Mouse (Mus musculus): Measurements from ENCODE around the gene Eef1g. TPM values are rescaled to one million over a fixed set of nuclear protein-coding genes. Genes with fewer than 3 reads are reported as not detected.

The Eef1g gene
- 358 and 366 TPM in 2 replicates for polyA plus RNA-seq (2016; fragmentation: Nextera tagmentation; extraction: Ambion mirVana)

DNA sequence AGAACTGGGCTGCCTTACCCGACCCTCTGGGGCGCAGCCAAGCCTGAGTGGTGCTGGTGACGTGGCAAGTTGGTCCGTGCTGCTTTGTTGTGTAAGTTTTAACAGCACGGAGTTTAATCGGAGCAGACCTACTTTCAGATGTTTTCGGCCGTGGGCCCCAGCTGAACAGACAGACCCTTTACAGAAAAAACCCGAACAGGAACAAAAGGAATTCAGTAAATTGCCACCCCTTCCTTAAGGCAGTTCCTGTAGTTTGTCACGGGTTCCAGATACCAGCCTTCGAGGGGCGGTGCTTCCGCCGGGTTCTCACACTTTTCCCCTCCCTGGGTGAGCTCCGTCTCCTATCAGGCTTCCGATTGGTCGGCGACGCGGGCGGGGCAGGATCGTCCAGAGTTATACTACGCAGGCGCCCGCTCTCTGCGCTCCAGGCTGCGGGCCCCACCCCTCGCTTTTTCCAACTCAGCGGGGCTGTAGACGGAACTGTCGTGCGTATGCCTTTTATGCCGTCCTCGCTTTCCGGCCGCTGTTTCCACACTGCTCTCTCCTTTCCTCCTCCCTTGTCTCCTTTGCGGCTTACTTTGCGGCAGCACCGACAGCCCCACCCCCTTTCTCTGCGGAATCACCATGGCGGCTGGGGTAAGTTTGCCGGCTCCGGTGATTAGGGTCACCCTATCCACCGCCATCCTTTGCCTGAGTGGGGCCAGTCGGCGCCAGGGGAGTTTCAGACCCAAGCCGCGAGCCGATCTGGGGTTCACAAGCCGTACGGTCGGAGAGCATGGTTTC is at the start of gene Eef1g:
Gene Eef1g, plus strand, starts transcription at position 452 of the 783 bp plus-strand sequence.
- H3K27me3 ChIP-seq (replicated peaks): no peaks in the 10 kb centered on the region
- peaks cover 80% of the 10 kb centered on the region for H3K36me3 ChIP-seq
- peak within 1 kb of the TSS; percentile 90 for H3K9ac ChIP-seq
- peak within 1 kb of the TSS; percentile 86 for H3K27ac ChIP-seq
- peak; percentile 99 for ATAC-seq
- no peaks in the 10 kb centered on the region for H3K9me3 ChIP-seq (replicated peaks)
- peak within 1 kb of the TSS; percentile 80 for H3K4me3 ChIP-seq
- WGBS (ENCODE audit: insufficient replicate concordance): 1% methylated on average over 52 of the region's 52 CpGs
- H3K4me2 ChIP-seq: peak within 1 kb of the TSS; percentile 89
- peaks cover 47% of the 10 kb centered on the region for H3K4me1 ChIP-seq

DNA sequence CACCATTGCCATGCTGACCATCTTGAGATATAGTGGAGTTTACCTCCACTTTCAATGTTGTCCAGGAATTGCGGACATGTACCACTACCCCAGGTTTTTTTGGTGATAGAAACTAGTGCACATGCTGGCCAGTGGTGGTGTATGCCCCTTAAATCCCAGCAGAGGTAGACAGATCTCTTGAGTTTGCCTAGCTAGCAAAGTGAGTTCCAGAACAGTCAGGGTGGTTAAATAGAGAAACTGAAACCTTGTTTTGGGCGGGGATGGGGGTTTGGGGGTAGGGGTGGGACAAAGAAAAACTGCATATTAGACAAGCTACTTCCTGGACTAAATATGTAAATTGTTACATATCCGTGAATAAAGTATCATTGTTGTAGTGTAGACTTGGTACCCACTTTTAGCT is 47.8 kb upstream of the Eef1g start:
- Histone ChIP-seq H3K4me1 (peaks cover 46% of the 10 kb centered on the region), H3K27me3 (replicated peaks) (no peaks in the 10 kb centered on the region), H3K4me3 (no peak overlapping the region), H3K9ac (no peak overlapping the region), H3K4me2 (no peak overlapping the region), H3K9me3 (replicated peaks) (no peaks in the 10 kb centered on the region), H3K36me3 (peaks cover 51% of the 10 kb centered on the region), H3K27ac (peak overlapping the region; percentile 95; the same call in 1 of the 2 replicates)
- WGBS (ENCODE audit: insufficient replicate concordance): 73% methylated on average over 3 of the region's 3 CpGs
- ATAC-seq: no peak

DNA sequence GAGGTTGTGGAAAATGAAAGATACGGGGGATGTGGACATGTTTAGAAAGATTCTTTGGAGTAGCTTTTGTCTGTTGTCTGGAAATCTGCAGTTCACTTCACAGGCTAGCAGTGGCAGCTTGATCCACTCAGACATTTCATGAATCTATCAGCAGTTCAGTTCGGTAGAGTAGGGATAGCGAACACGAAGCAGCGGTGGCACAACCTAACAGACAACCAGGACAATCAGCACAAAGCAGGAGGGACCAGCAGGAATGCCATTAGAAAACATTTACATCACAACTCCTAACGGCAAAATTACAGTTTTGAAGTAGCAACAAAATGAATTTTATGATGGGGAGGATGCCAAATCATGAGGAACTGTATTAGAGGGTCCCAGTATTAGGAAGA is 47.2 kb upstream of the Eef1g start:
- WGBS (ENCODE audit: insufficient replicate concordance): 64% methylated on average over 6 of the region's 6 CpGs
- H3K27ac ChIP-seq: peak overlapping the region; percentile 95
- H3K4me2 ChIP-seq: peak overlapping the region; percentile 87
- peaks cover 50% of the 10 kb centered on the region for H3K36me3 ChIP-seq
- H3K27me3 ChIP-seq (replicated peaks): no peaks in the 10 kb centered on the region
- H3K9me3 ChIP-seq (replicated peaks): no peaks in the 10 kb centered on the region
- H3K4me1 ChIP-seq: peaks cover 48% of the 10 kb centered on the region
- no peak for ATAC-seq
- H3K9ac ChIP-seq: peak overlapping the region; percentile 90
- peak overlapping the region; percentile 87 for H3K4me3 ChIP-seq

DNA sequence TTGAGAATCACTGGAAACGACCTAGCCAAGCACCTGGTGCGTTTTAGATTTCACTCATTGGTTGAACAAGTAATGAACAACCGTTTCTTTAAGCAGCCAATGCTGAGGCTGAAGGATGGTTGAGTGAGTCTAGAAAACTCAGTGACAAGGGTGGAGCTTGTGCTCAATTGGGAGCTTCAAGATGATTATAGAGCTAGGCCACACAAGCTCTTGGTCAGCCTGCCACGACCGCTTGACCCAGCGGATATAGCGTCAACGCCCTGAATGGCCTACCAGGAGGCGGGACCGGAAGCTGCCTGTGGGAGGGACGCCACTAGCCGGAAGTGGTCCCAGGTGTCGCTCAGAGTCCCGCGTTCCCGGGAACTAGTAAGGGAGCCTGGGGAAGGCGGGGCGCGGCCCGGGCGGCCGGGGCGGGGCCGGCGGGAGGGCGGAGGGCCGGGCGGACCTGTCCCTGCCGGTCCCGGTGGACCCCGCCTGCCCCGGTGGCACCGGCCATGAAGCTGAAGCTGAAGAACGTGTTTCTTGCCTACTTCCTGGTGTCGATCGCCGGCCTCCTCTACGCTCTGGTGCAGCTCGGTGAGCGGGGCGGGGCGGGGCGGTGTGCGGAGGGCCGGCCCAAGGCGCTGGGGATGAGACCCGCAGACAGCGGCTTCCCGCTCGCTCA is 46.6 kb upstream of the Eef1g start, which contains the start of gene B3gat3:
Gene B3gat3, plus strand, starts transcription at position 302 of the 664 bp plus-strand sequence.
- H3K27ac ChIP-seq: peak within 1 kb of the TSS; percentile 95
- H3K36me3 ChIP-seq: peaks cover 47% of the 10 kb centered on the region
- ATAC-seq: peak; percentile 95
- peaks cover 48% of the 10 kb centered on the region for H3K4me1 ChIP-seq
- 2% methylated on average over 49 of the region's 50 CpGs for WGBS (ENCODE audit: insufficient replicate concordance)
- H3K4me2 ChIP-seq: peak within 1 kb of the TSS; percentile 87
- no peaks in the 10 kb centered on the region for H3K9me3 ChIP-seq (replicated peaks)
- no peaks in the 10 kb centered on the region for H3K27me3 ChIP-seq (replicated peaks)
- peak within 1 kb of the TSS; percentile 90 for H3K9ac ChIP-seq
- H3K4me3 ChIP-seq: peak within 1 kb of the TSS; percentile 87

DNA sequence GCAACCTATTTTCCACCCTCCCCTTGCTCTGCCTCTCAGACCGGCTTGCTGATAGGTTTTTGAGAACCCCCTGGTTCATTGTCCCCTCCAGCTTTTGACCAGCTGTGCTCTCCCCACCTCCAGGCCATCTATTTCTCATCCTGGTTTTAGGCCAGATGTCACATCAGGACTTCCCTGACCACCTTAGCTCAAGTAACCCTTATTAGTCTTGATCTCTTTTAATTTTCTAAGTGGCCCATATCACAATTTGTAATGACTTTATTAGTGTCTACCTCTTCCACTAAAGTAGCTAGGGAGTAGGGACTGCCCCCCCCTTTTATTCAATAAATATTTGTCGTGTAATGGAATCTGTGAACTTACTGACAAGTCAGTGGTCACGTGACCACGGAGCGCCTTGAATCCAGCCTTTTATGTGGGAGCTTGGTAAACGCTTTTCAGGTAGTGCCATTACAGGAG is 46.0 kb upstream of the Eef1g start:
- Histone ChIP-seq H3K4me1 (peaks cover 49% of the 10 kb centered on the region), H3K4me3 (peak overlapping the region; percentile 87), H3K27me3 (replicated peaks) (no peaks in the 10 kb centered on the region), H3K9ac (peak overlapping the region; percentile 90), H3K9me3 (replicated peaks) (no peaks in the 10 kb centered on the region), H3K27ac (peak overlapping the region; percentile 95), H3K4me2 (peak overlapping the region; percentile 87), H3K36me3 (peaks cover 47% of the 10 kb centered on the region)
- no peak for ATAC-seq
- 2% methylated on average over 6 of the region's 6 CpGs for WGBS (ENCODE audit: insufficient replicate concordance)

DNA sequence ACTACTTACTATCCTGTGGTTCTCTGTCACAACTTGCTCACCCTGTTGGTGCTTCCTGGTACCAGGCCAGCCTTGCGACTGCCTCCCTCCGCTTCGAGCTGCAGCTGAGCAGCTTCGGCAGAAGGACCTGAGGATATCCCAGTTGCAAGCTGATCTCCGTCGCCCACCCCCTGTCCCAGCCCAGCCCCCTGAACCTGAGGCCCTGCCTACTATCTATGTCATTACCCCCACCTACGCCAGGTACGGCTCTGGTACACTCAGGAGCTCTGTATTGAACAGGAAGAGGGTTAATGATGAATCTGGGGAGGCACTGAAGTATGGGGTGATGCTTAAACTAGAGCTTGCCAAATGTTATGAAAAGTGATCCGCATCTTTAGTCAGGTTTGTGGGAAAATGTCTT is 45.1 kb upstream of the Eef1g start:
- Histone ChIP-seq H3K27ac (peak overlapping the region; percentile 95; the same call in 1 of the 2 replicates), H3K36me3 (peaks cover 47% of the 10 kb centered on the region), H3K27me3 (replicated peaks) (no peaks in the 10 kb centered on the region), H3K4me2 (peak overlapping the region; percentile 87), H3K4me3 (peak overlapping the region; percentile 87), H3K9ac (peak overlapping the region; percentile 90), H3K4me1 (peaks cover 58% of the 10 kb centered on the region), H3K9me3 (replicated peaks) (no peaks in the 10 kb centered on the region)
- ATAC-seq: no peak
- 72% methylated on average over 9 of the region's 9 CpGs for WGBS (ENCODE audit: insufficient replicate concordance)

DNA sequence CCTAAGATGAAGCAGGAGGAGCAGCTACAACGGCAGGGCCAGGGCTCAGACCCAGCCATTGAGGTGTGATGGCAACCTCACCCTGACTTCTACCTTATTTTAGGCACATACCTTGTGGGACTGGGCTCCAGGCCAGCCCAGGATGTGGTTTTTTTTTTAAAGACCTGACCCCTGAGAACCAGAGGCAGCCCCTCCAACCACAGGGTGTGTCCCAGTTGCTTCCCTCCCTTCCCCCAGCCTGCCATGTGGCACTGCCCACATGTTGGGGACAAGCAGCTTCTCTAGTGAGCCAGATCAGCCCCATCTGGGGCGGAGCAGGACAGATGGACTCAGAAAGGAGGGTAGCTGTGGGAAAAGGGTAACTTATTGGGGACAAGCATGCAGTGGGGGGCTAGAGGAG is 40.1 kb upstream of the Eef1g start:
- Histone ChIP-seq H3K9me3 (replicated peaks) (no peaks in the 10 kb centered on the region), H3K4me3 (no peak overlapping the region), H3K4me1 (peaks cover 75% of the 10 kb centered on the region), H3K36me3 (peaks cover 61% of the 10 kb centered on the region), H3K27me3 (replicated peaks) (no peaks in the 10 kb centered on the region), H3K4me2 (no peak overlapping the region), H3K9ac (peak overlapping the region; percentile 40; the same call in 1 of the 2 replicates), H3K27ac (peak overlapping the region; percentile 92; the same call in 1 of the 2 replicates)
- 63% methylated on average over 2 of the region's 2 CpGs for WGBS (ENCODE audit: insufficient replicate concordance)
- no peak for ATAC-seq

DNA sequence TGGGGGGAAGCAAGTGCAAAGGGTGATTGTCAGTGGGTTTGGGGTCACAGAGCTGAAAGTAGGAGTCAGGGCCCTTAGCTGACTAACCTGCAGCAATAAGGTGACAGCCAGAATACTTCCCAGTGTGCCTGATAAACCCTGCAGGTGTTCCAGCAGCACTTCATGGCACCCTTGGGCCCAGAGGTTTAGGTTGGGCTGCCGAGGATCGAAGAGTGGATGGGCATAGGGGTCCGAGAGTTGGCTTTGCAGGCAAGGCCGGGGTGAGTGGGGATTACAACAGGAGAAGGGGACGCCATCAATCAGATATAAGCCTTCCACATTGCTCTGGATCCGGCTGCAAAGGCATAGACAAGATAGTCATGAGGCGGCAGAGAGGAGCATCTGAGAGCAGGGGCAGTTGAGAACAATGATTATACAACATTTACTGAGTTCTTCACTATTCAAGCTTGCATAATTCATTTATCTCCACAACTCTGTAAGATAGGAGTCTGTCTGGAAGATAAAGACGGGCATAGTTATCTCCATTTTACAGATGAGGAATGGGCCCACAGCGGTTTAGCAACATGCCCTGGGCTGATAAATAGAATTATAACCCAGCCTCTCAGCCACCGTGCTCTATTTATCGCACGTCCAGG is 38.8 kb upstream of the Eef1g start:
- Histone ChIP-seq H3K9ac (peak overlapping the region; percentile 83; the same call in 1 of the 2 replicates), H3K27ac (peak overlapping the region; percentile 92), H3K27me3 (replicated peaks) (no peaks in the 10 kb centered on the region), H3K9me3 (replicated peaks) (no peaks in the 10 kb centered on the region), H3K4me1 (peaks cover 62% of the 10 kb centered on the region), H3K4me2 (peak overlapping the region; percentile 96), H3K4me3 (peak overlapping the region; percentile 81), H3K36me3 (peaks cover 55% of the 10 kb centered on the region)
- peak; percentile 48 for ATAC-seq
- 33% methylated on average over 12 of the region's 12 CpGs for WGBS (ENCODE audit: insufficient replicate concordance)

DNA sequence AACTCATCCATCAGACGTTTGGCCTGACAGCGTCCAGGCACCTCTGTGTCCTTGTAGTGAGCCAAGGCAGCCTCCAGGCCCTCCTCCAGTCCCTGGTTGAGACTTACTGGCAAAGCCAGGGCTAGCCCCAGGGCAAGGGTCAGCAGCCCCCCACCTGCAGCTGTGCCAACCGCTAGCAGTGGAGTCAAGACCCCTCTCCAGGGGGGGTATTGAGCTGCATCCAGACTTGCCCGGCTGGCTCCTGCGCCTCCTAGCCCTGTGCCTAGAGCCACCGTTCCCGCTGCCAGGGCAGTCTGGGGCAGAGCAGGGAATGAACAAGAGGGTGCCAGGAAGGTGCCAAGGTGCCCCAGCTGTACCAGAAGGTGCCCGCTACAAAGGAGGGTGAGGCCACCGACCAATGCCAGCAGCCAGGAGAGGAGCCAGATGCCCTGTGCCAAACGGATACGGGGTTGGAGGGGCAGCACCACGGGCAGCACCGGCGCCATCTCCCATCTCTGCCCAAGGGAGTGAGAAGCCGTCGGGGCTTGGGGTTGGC is 38.1 kb upstream of the Eef1g start:
- Histone ChIP-seq H3K4me2 (peak overlapping the region; percentile 96), H3K9ac (peak overlapping the region; percentile 83), H3K36me3 (peaks cover 56% of the 10 kb centered on the region), H3K4me1 (peaks cover 55% of the 10 kb centered on the region), H3K9me3 (replicated peaks) (no peaks in the 10 kb centered on the region), H3K27ac (peak overlapping the region; percentile 92), H3K4me3 (peak overlapping the region; percentile 81), H3K27me3 (replicated peaks) (no peaks in the 10 kb centered on the region)
- 36% methylated on average over 16 of the region's 16 CpGs for WGBS (ENCODE audit: insufficient replicate concordance)
- ATAC-seq: peak; percentile 14; the same call in 1 of the 2 replicates

DNA sequence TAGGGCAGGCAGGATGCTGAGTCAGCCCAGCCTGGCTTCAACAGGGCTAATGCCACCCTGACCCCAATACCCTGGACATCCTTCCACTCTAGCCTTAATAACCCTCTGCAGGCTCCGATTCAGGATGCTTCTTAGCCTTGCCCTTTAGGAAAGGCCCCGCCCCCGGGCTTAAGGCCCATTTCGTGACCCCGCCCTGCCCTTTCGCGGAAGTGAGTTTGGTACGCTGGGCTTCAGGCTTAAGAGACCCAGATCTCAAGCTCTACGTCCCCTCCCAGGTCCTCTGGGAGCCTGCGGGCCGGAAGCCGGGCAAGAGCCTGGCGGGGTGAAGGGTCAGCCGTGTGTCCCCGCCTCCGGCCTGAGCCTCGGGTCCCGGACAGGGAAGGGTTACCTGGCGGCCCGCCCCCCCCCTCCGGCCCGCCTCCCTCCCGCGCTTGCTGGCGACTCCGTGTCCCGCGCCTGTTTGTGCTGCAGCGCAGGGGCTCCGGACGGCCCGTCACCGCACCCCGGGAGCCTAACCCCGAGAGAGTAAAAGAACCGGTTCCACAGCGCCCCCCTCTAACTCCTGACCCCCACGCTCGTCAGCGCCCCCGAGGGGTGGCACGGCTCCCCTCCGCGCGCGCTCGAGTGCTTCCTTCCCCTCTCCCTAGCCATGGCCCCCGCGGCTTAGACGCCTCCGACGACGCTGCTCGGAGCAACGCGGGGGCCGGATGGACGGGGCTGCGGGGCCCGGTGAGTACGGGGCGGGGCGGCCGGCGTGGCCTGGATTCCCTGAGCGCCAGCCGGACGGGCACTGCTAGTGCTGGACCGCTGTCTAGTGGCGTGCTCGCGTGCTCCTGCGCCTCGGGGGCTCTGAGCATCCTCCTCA is 37.4 kb upstream of the Eef1g start, which contains the start of the genes Rom1 and Eml3:
Gene Rom1, minus strand, starts transcription at position 133 of the 865 bp plus-strand sequence.
Gene Eml3, plus strand, starts transcription at position 329 of the 865 bp plus-strand sequence.
- peak within 1 kb of the TSS; percentile 83 for H3K9ac ChIP-seq
- H3K4me3 ChIP-seq: peak within 1 kb of the TSS; percentile 81
- H3K9me3 ChIP-seq (replicated peaks): no peaks in the 10 kb centered on the region
- H3K4me2 ChIP-seq: peak within 1 kb of the TSS; percentile 96
- H3K27me3 ChIP-seq (replicated peaks): no peaks in the 10 kb centered on the region
- peaks cover 58% of the 10 kb centered on the region for H3K36me3 ChIP-seq
- peaks cover 50% of the 10 kb centered on the region for H3K4me1 ChIP-seq
- WGBS (ENCODE audit: insufficient replicate concordance): 4% methylated on average over 57 of the region's 74 CpGs
- ATAC-seq: peak; percentile 77
- peak within 1 kb of the TSS; percentile 92 for H3K27ac ChIP-seq
